In the genomic region with DNA sequence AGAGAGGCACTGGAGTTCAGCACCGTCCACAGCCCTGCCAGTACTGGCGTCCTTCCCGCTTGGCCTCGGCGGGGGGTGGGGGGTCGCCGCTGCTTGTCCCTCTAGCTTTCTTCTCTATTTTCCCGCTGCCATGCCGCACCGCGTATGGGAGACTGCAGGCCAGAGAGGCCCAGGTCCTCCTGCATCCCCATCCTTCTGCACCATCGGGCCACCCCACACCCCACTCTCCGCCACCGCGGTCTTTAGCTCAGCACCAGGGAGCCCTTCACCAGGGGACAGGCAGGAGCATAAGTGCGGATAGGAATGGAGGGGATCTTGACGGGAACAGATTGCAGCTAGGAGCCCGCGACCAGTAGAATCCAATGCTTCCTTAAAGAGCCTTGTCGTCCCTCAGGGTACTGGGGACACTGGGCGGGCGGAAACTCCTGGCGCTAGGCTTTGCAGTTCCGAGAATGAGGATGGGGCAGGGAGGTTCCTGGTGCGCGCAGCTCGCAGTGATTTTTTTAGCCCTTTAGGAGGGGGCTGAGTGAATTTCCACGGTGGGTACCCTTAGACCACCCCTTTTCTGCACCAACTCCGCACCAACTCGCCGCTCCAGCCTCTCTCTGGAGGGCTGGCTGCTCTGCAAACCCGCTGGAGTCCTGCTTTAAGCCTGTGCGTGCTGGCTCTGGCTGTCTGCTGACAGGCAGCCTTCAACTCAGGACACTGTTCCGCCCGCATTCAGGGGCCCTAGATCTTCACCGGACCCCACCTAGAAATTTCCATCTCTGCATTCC, we compare ENCODE assay signal across 9 mouse cellular contexts.
A peak's percentile ranks its signal among the peaks of the same experiment; 100 is the strongest.
DNase-seq lines count a peak whose midpoint lies in the region; ATAC-seq and TF ChIP-seq lines count a peak whose summit lies in the region.
"Had no signal": no experiment of that assay in that cellular context is flagged by ENCODE, and none has a peak within 500 bp of the region (broad histone marks: within the 10 kb centered on the region; RNA-seq: fewer than 3 reads in every experiment).

No protein-coding gene starts in this region.

- peak; percentile 79 for ATAC-seq in forebrain, postnatal 0 days
- ATAC-seq in intestine, postnatal 0 days = no peak
- peak; percentile 82 for ATAC-seq in midbrain, embryonic 11.5 days (ENCODE audit: low FRiP score)
- peak; percentile 58 for ATAC-seq in stomach, postnatal 0 days (ENCODE audit: low FRiP score, low TSS enrichment)

- peak overlapping the region; percentile 40 for H3K9ac ChIP-seq in forebrain, postnatal 0 days
- H3K9ac ChIP-seq in intestine, postnatal 0 days (ENCODE audit: low read depth, low read length) = no peak overlapping the region
- H3K9ac ChIP-seq in midbrain, embryonic 11.5 days (ENCODE audit: low read length) = peak overlapping the region; percentile 79
- H3K9ac ChIP-seq in stomach, postnatal 0 days (ENCODE audit: low read length) = peak overlapping the region; percentile 50

- peaks cover 39% of the 10 kb centered on the region for H3K27me3 ChIP-seq in forebrain, postnatal 0 days (ENCODE audit: insufficient read depth, low read length)
- H3K27me3 ChIP-seq in intestine, postnatal 0 days (replicated peaks; ENCODE audit: control insufficient read depth, insufficient read depth, low read length) = peaks cover 67% of the 10 kb centered on the region
- peaks cover 14% of the 10 kb centered on the region for H3K27me3 ChIP-seq in midbrain, embryonic 11.5 days (ENCODE audit: control insufficient read depth, insufficient read depth, low read length)
- peaks cover 5% of the 10 kb centered on the region; the same call in 1 of the 2 replicates for H3K27me3 ChIP-seq in stomach, postnatal 0 days (ENCODE audit: control insufficient read depth, insufficient read depth, low read length)
- H3K27me3 ChIP-seq: CH12.LX had no signal

- intact Hi-C loops in gastrocnemius, adult 2 months (cut with DNase I) = no loop called here

- no peak for DNase-seq in gastrocnemius, adult 2 months
- no peak for DNase-seq in gastrocnemius, adult 8-10 months (ENCODE audit: low spot score in 2 of 2)
- peak; percentile 69 for DNase-seq in ZHBTc4 (ENCODE audit: low read depth, low spot score)
- DNase-seq in forebrain, postnatal 0 days = peak; percentile 49
- DNase-seq in midbrain, embryonic 11.5 days (ENCODE audit: low spot score, missing footprints) = peak; percentile 98
- peak; percentile 59 for DNase-seq in stomach, postnatal 0 days (ENCODE audit: low spot score)
- no peak for DNase-seq in thymus, postnatal 36 days

- TF ChIP-seq CTCF in gastrocnemius, adult 2 months (IDR thresholded peaks at IDR 0.05) = no peak
- no peak for TF ChIP-seq CTCF in forebrain, postnatal 0 days (IDR thresholded peaks at IDR 0.05; ENCODE audit: low read depth)
- TF ChIP-seq CTCF in intestine, postnatal 0 days (IDR thresholded peaks at IDR 0.05; ENCODE audit: low read depth) = no peak
- no peak for TF ChIP-seq CTCF in stomach, postnatal 0 days (IDR thresholded peaks at IDR 0.05; ENCODE audit: low read depth)

- no peaks in the 10 kb centered on the region for H3K4me1 ChIP-seq in forebrain, postnatal 0 days (ENCODE audit: insufficient read depth)
- H3K4me1 ChIP-seq in intestine, postnatal 0 days (replicated peaks; ENCODE audit: control insufficient read depth, insufficient read depth, low read length) = 0 out of 2 replicates have a peak, but pooled peaks cover 6% of the 10 kb centered on the region
- H3K4me1 ChIP-seq in midbrain, embryonic 11.5 days (ENCODE audit: control insufficient read depth, insufficient read depth, low read length) = peaks cover 29% of the 10 kb centered on the region
- H3K4me1 ChIP-seq in stomach, postnatal 0 days (replicated peaks; ENCODE audit: control insufficient read depth, insufficient read depth) = 0 out of 2 replicates have a peak, but pooled peaks cover 2% of the 10 kb centered on the region

- WGBS in forebrain, postnatal 0 days = under 1% methylated on average over 35 of the region's 36 CpGs
- WGBS in intestine, postnatal 0 days = 1% methylated on average over 36 of the region's 36 CpGs
- WGBS in midbrain, embryonic 11.5 days = under 1% methylated on average over 36 of the region's 36 CpGs
- WGBS in stomach, postnatal 0 days = 1% methylated on average over 36 of the region's 36 CpGs

- peak overlapping the region; percentile 59 for H3K4me3 ChIP-seq in gastrocnemius, adult 2 months
- peak overlapping the region; percentile 41 for H3K4me3 ChIP-seq in forebrain, postnatal 0 days (ENCODE audit: low read depth, low read length)
- peak overlapping the region; percentile 38 for H3K4me3 ChIP-seq in intestine, postnatal 0 days (ENCODE audit: low read depth, low read length)
- H3K4me3 ChIP-seq in midbrain, embryonic 11.5 days (ENCODE audit: low read depth, low read length) = peak overlapping the region; percentile 40
- peak overlapping the region; percentile 46 for H3K4me3 ChIP-seq in stomach, postnatal 0 days (ENCODE audit: low read depth, low read length)

- peak overlapping the region; percentile 88 for H3K4me2 ChIP-seq in forebrain, postnatal 0 days (ENCODE audit: low read depth)
- peak overlapping the region; percentile 59 for H3K4me2 ChIP-seq in intestine, postnatal 0 days (replicated peaks; ENCODE audit: low read depth)
- peak overlapping the region; percentile 86 for H3K4me2 ChIP-seq in midbrain, embryonic 11.5 days
- peak overlapping the region; percentile 78 for H3K4me2 ChIP-seq in stomach, postnatal 0 days (replicated peaks; ENCODE audit: low read depth)

- no peaks in the 10 kb centered on the region for H3K36me3 ChIP-seq in forebrain, postnatal 0 days (ENCODE audit: insufficient read depth)
- H3K36me3 ChIP-seq in intestine, postnatal 0 days (ENCODE audit: control insufficient read depth, insufficient read depth) = no peaks in the 10 kb centered on the region
- no peaks in the 10 kb centered on the region for H3K36me3 ChIP-seq in midbrain, embryonic 11.5 days (ENCODE audit: control insufficient read depth, insufficient read depth, low read length)
- H3K36me3 ChIP-seq in stomach, postnatal 0 days (ENCODE audit: control insufficient read depth, insufficient read depth, low read length) = no peaks in the 10 kb centered on the region

- H3K9me3 ChIP-seq in forebrain, postnatal 0 days (ENCODE audit: low read length) = no peaks in the 10 kb centered on the region
- H3K9me3 ChIP-seq in intestine, postnatal 0 days (ENCODE audit: control insufficient read depth) = no peaks in the 10 kb centered on the region
- no peaks in the 10 kb centered on the region for H3K9me3 ChIP-seq in midbrain, embryonic 11.5 days (ENCODE audit: control insufficient read depth, low read length)
- no peaks in the 10 kb centered on the region for H3K9me3 ChIP-seq in stomach, postnatal 0 days (ENCODE audit: control insufficient read depth, low read length)

- no peak overlapping the region for H3K27ac ChIP-seq in gastrocnemius, adult 2 months
- no peak overlapping the region for H3K27ac ChIP-seq in forebrain, postnatal 0 days (ENCODE audit: low read depth, low read length)
- no peak overlapping the region for H3K27ac ChIP-seq in intestine, postnatal 0 days (ENCODE audit: low read depth, low read length)
- peak overlapping the region; percentile 88 for H3K27ac ChIP-seq in midbrain, embryonic 11.5 days (ENCODE audit: low read depth, low read length)
- H3K27ac ChIP-seq in stomach, postnatal 0 days (replicated peaks) = no peak overlapping the region

- TF ChIP-seq EP300 in stomach, postnatal 0 days (optimal IDR thresholded peaks at IDR 0.05) = no peak

Comparison
In these comparisons a context has a peak if more than half of its experiments do, and no peak if none do; other contexts are left out.
1. DNase-seq: peak in ZHBTc4 (single experiment), forebrain, postnatal 0 days (single experiment), midbrain, embryonic 11.5 days (single experiment) and stomach, postnatal 0 days (single experiment); none in gastrocnemius, adult 2 months (single experiment), gastrocnemius, adult 8-10 months (0 of 2) and thymus, postnatal 36 days (0 of 2).
2. Peak in every context shown above with its lines, with median percentiles within 50 percentile points of each other: H3K4me3 ChIP-seq and H3K4me2 ChIP-seq.